Mouse (Mus musculus): ENCODE measurements around the gene Cop1. TPM values are rescaled to one million over a fixed set of nuclear protein-coding genes. Genes with fewer than 3 reads are reported as not detected.
"Not testable (repeated sequence)": the region's sequence is repeated elsewhere in the genome, so short reads cannot be mapped to it uniquely, and the experiment has no call there.

Cop1 gene
- total RNA-seq (2012; rRNA removed) (95.1 and 98.4 TPM in 2 replicates), polyA plus RNA-seq (2012; ENCODE audit: insufficient read depth in 1 of 2, insufficient read length in 2 of 2, low read depth in 1 of 2, low replicate concordance in 2 of 2, missing spikeins in 1 of 2) (10 to 100 TPM; 28.3 to 83.8 TPM)

GRCm38 (mm10) chr1:159231781-159232571 lies at the start of gene Cop1:
TSS of gene Cop1 (plus strand) at chr1:159232320.
- H3K9me3 ChIP-seq (replicated peaks; ENCODE audit: insufficient read depth, low read length); H3K27me3 ChIP-seq (ENCODE audit: control insufficient read depth in 1 of 2, insufficient read depth in 2 of 2, low read length in 2 of 2): not testable (repeated sequence)
- Histone ChIP-seq H3K9ac (ENCODE audit: control insufficient read depth, low read depth, low read length, poor library complexity, severe bottlenecking) (peak within 1 kb of the TSS; percentile 93), H3K27ac (ENCODE audit: control insufficient read depth, low read depth, low read length) (peak within 1 kb of the TSS; percentile 94), H3K4me1 (ENCODE audit: control insufficient read depth in 1 of 2, insufficient read depth in 2 of 2, low read length in 2 of 2) (peaks cover 10 to 14% of the 10 kb centered on the region in 2 experiments), H3K79me2 (ENCODE audit: control insufficient read depth, insufficient read depth, low read length, poor library complexity) (peaks cover 25% of the 10 kb centered on the region), H3K4me3 (ENCODE audit: control insufficient read depth in 1 of 2, insufficient read depth in 1 of 2, low read depth in 2 of 2, low read length in 2 of 2) (peak within 1 kb of the TSS; percentile 72 to 98), H3K36me3 (ENCODE audit: control insufficient read depth in 1 of 2, insufficient read depth in 2 of 2, low read length in 2 of 2) (peaks cover 0 to 31% of the 10 kb centered on the region in 2 experiments; a peak in 3 of 4 replicates)
- TF ChIP-seq MXI1 (IDR thresholded peaks at IDR 0.05; ENCODE audit: low read depth, low read length) (peak; percentile 57), MYC (IDR thresholded peaks at IDR 0.05; ENCODE audit: low read depth, low read length) (peak; percentile 78), MAX (IDR thresholded peaks at IDR 0.05; ENCODE audit: low read length) (peak; percentile 86), GATA1 (IDR thresholded peaks at IDR 0.05; ENCODE audit: low read depth, low read length) (peak; percentile 33; the same call in 1 of the 2 replicates), NELFE (IDR thresholded peaks at IDR 0.05; ENCODE audit: low read depth, low read length) (peak; percentile 98), ZMIZ1 (IDR thresholded peaks at IDR 0.05; ENCODE audit: low read depth, low read length) (peak; percentile 74), TCF12 (IDR thresholded peaks at IDR 0.05; ENCODE audit: low read depth, low read length) (peak; percentile 32), TBP (IDR thresholded peaks at IDR 0.05; ENCODE audit: low read depth, low read length) (peak; percentile 83), POLR2AphosphoS2 (IDR thresholded peaks at IDR 0.05; ENCODE audit: low read length) (peak; percentile 92), NRF1 (IDR thresholded peaks at IDR 0.05; ENCODE audit: insufficient read depth, low read depth, low read length, poor library complexity, severe bottlenecking) (peak; percentile 80), RCOR1 (IDR thresholded peaks at IDR 0.05; ENCODE audit: low read depth, low read length) (peak; percentile 46), HCFC1 (IDR thresholded peaks at IDR 0.05; ENCODE audit: low read depth, low read length) (peak; percentile 62), ETS1 (IDR thresholded peaks at IDR 0.05; ENCODE audit: low read depth, low read length) (peak; percentile 46; the same call in 1 of the 2 replicates), POLR2A (IDR thresholded peaks at IDR 0.05; ENCODE audit: control insufficient read depth in 1 of 2, insufficient read depth in 1 of 2, low read depth in 1 of 2, low read length in 2 of 2, poor library complexity in 1 of 2) (peak; percentile 75 to 96)
- DNase-seq (ENCODE audit: low read depth, low spot score): peak; percentile 93

- no peaks in the 10 kb centered on the region for H3K9me3 ChIP-seq (replicated peaks; ENCODE audit: insufficient read depth, low read length)
- no peaks in the 10 kb centered on the region for H3K36me3 ChIP-seq (ENCODE audit: control insufficient read depth in 1 of 2, insufficient read depth in 2 of 2, low read length in 2 of 2)
- no peaks in the 10 kb centered on the region for H3K79me2 ChIP-seq (ENCODE audit: control insufficient read depth, insufficient read depth, low read length, poor library complexity)
- no peak for DNase-seq (ENCODE audit: low read depth, low spot score)
- H3K4me1 ChIP-seq (ENCODE audit: control insufficient read depth in 1 of 2, insufficient read depth in 2 of 2, low read length in 2 of 2): no peaks in the 10 kb centered on the region
- H3K27me3 ChIP-seq (ENCODE audit: control insufficient read depth in 1 of 2, insufficient read depth in 2 of 2, low read length in 2 of 2): no peaks in the 10 kb centered on the region
- no peak overlapping the region for H3K4me3 ChIP-seq (ENCODE audit: control insufficient read depth in 1 of 2, insufficient read depth in 1 of 2, low read depth in 2 of 2, low read length in 2 of 2)
- TF ChIP-seq ZMIZ1 (IDR thresholded peaks at IDR 0.05; ENCODE audit: low read depth, low read length) (no peak), CTCF (IDR thresholded peaks at IDR 0.05 in 2 of 3, conservative IDR thresholded peaks at IDR 0.05 in 1 of 3; ENCODE audit: control insufficient read depth in 1 of 3, insufficient read depth in 1 of 3, low read depth in 2 of 3, low read length in 3 of 3, poor library complexity in 1 of 3, severe bottlenecking in 1 of 3) (no peak), MYB (IDR thresholded peaks at IDR 0.05; ENCODE audit: low read depth, low read length) (no peak), USF2 (IDR thresholded peaks at IDR 0.05; ENCODE audit: borderline replicate concordance in 1 of 2, insufficient read depth in 1 of 2, low read depth in 1 of 2, low read length in 2 of 2) (no peak), GATA1 (IDR thresholded peaks at IDR 0.05; ENCODE audit: low read depth, low read length) (no peak), USF1 (IDR thresholded peaks at IDR 0.05; ENCODE audit: low read depth, low read length) (no peak), NELFE (IDR thresholded peaks at IDR 0.05; ENCODE audit: low read depth, low read length) (no peak), HCFC1 (IDR thresholded peaks at IDR 0.05; ENCODE audit: low read depth, low read length) (no peak), ELF1 (IDR thresholded peaks at IDR 0.05; ENCODE audit: low read depth, low read length) (no peak), SIN3A (IDR thresholded peaks at IDR 0.05; ENCODE audit: low read length) (no peak), ZC3H11A (IDR thresholded peaks at IDR 0.05; ENCODE audit: low read depth, low read length) (no peak), SMC3 (IDR thresholded peaks at IDR 0.05; ENCODE audit: low read depth, low read length) (no peak), RAD21 (IDR thresholded peaks at IDR 0.05; ENCODE audit: low read depth, low read length) (no peak)
- H3K27ac ChIP-seq (ENCODE audit: control insufficient read depth, low read depth, low read length): no peak overlapping the region
- no peak overlapping the region for H3K9ac ChIP-seq (ENCODE audit: control insufficient read depth, low read depth, low read length, poor library complexity, severe bottlenecking)
Measured at GRCm38 (mm10) chr1:159186741-159187140, 45.4 kb upstream of the Cop1 start.

Measured in MEL (cell line).